Mouse (Mus musculus) urinary bladder, adult 2 months (tissue): ENCODE data around the gene Hes2. TPM values are rescaled to one million over a fixed set of nuclear protein-coding genes. Genes with fewer than 3 reads are reported as not detected.

Experiments used
- DNase-seq: peaks from one replicate; pipeline ENCODE4 v3.0.0; 2022; ENCODE audit warnings: low spot score
- polyA plus RNA-seq: library from polyadenylated mRNA; depleted of rRNA; stranded (reverse); fragments of >200 nt; gene quantifications from 2 replicates; pipeline ENCODE4 v1.2.3, GENCODE M21; 2012

Gene Hes2
- polyA plus RNA-seq, 1 experiment = 0.23 TPM

GRCm38 (mm10) chr4:152131809-152132771 lies 26.6 kb upstream of the Hes2 start:
- DNase-seq = no peak

DNA sequence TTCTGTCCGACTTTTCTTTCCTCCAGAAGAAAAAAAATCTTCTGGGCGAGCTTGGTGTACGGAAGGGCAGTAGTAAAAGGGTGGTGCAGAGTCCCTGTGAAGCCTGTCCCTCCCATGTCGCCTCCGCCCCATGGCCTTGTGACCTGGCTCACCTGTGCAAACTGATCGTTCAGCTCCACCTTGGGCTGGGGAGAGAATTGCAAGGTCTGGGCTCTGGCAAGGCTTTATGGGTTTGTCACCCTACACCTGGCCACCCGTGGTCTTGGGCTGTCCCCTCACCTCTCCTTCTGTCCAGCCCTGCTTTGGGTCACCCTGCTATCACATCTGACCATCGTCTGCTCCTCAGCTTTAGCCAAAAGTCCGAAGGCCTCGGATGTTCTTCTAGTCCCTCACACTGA lies 25.9 kb upstream of the Hes2 start:
- no peak for DNase-seq

DNA sequence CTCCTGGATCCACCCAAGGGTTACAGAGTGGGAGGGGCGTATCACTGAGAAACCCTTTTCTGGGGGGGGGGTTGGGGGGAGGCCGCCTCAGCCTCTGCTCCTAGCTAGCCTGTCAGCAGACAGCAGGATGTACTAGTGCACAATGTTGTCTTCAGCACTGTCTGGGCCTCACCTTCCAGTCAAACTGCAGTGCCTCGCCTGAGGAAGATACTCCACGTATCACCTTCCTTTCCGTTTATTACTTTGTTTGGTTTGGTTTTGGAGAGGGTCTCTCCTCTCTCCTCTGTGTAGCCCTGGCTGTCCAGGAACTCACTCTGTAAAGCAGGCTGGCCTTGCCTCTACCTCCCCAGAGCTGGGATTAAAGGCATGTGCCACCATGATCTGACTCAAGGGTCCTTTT lies 25.5 kb upstream of the Hes2 start:
- DNase-seq = no peak

GRCm38 (mm10) chr4:152134507-152134906 lies 24.2 kb upstream of the Hes2 start:
- no peak for DNase-seq

DNA sequence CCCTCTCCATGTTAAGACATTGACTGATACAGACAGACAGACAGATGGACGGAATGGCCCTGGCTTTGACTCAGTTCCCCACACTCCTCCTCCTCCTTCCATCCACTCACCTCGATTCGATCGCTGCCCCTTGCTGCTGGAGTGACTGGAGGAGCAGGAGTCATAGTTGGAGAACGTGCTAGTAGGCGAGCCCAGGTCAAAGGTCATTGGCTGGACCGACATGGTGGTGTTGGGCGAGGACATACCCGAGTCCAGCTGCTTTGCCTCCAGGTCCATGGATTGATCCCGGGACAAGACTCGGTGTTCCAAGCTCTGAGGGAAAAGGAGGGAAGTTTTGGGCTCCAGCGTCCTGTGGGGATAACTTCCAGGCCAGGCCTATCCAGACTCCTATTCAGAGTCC lies 23.3 kb upstream of the Hes2 start:
- DNase-seq = no peak

DNA sequence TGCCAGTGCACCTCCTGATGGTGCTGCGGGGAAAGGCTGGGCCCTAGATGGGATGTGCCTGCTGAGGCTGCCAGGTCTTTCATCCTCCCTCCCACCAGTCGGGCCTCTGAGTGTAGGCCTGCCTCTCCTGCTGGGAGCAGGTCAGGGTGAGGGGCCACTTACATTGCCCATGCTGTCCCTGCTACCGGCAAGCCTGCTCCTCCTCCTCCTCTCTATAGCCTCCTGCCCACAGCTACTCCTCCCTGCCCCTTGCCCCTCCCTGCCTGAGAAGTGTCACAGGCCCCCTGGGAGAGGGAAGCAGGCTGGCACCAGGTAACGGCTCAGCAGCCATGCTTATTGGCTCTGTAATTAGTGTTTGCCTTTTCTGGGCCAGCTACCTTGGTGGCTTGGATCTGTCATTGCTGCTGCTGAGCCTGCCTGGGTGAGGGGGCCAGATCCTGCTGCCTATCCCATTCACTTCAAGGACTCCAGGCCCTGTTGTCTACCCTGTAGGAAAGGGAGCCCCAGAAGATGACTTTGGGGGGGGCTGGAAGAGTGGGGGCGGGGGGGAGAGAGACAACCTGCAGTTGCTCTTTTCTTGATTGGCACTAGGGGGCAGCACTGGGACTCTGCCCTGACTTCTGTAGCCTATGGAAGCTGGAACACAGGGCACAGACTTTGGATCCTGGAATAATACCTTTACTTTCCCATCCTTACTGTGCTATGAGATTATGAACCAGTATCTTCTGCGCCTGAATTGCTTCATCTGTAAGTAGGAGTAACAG lies 22.4 kb upstream of the Hes2 start:
- DNase-seq = no peak

- no peak for DNase-seq
Measured at GRCm38 (mm10) chr4:152136876-152137250, 21.8 kb upstream of the Hes2 start.

DNA sequence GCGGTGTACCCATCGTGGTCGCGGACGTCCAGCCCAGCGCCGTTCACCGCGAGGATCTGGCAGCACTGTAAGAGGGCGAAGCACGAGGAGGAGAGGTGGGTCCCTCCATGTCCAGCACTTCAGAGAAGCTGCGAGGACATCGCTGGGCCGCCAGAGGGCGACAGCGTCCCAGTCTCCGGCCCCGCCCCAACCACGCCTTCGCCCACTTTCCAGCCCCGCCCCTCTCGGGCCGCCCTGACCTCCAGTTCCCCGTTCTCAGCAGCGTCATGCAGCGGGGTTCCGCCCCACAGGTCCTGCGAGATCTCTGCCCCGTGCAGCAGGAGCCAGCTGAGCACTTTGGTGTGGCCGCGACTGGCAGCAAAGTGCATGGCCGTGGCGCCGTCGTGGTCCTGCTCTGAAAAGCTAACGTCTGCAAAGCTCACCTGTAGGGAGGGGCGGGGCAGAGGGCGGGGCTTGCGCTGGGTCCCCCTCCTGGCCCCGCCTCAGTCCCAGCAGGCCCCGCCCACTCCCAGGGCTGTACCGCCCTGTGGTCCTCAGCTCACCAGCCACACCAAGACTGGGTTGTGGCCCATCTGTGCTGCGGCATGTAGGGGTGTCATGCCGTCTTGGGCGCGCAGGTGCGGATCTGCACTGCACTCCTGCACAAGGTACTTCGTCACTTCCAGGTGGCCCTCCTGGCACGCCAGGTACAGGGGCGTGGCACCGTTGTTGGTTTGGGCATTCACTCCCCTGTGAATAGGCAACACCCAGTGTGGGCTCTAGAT lies 20.0 kb upstream of the Hes2 start:
- peak; percentile 83 for DNase-seq

GRCm38 (mm10) chr4:152140441-152140840 lies 18.2 kb upstream of the Hes2 start:
- DNase-seq = no peak

DNA sequence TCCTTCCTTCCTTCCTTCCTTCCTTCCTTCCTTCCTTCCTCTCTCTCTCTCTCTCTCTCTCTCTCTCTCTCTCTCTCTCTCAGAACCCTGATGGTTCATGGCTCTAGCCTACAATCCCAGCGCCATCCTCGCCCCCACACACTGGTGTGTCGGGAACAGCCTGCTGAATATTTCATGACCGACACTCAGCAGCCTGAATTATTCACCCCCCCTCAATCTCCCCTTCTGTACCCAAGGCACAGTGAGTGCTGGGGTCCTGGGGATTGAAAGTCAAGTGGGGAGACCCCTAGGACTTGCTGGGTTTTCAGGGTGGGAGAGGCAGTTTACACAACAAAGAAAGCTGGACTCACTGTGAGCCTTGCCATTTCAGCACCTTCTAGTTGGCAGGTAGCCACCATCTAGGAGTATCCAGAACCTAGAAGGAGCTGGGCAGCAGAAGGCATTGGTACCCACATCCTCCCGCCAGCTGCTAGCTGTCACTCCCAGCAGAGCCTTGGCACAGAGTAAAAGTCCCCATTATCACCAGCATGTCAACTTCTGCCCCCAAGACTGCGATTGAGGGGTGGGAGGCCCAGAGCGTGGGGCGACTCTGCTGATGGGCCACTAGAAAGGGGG lies 17.0 kb upstream of the Hes2 start:
- no peak for DNase-seq

- DNase-seq = no peak
Measured at GRCm38 (mm10) chr4:152143632-152144031, 15.0 kb upstream of the Hes2 start.

DNA sequence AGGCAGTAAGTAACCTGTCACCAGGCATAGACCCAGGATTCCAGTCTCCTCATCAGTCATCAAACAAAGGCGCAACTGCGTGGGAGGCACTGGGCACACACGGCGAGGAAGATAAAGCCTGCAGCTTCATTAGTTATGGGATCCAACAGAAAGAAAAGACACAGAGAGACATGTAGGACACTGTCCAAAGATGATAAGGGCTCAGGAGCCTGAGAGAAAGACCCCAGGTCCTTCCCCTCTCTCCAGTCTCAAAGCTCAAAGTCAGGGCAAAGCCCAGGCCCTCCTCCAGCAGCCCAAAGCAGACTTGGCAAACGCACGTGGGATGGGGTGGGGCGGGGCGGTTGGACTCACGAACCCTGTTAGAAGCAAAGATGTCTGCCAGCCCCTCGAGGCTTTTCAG lies 13.2 kb upstream of the Hes2 start:
- DNase-seq = no peak

DNA sequence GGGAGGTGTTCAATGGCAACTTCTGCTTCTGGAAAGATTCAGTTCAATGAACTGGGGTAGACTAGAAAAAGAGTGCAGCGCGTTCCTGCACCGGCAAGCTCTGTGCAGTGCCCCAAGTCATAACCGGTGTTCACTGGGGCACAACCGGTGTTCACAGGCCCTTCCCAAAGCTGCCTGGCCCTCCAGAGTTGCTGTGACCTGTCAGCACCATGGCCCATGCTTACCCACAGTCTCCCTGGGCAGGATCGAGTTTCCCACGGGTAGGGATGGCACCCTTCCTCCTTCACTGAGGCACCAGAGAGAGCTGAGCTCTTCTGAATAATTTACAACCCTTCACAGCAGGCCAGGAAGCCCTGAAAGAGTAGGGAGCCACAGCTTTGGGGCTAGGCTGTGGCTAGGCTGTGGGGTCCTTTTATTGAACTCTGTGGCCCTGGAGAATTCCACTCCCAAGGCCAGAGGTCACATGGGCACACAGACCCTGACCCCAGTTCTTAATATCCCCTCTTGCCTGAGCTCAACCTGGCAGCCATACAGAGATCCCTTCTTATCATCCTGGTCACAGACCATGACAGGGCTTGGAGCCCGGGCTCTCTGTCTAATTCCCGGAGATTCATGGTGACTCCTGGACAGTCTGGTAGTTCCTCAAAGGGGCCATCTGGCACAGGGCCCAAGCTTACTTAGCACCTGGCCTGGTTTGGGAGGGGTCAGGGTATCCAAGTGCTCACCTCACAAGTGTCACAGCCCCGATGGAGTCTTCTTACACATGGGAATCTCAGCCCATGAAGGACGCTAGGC lies 12.4 kb upstream of the Hes2 start:
- no peak for DNase-seq

DNA sequence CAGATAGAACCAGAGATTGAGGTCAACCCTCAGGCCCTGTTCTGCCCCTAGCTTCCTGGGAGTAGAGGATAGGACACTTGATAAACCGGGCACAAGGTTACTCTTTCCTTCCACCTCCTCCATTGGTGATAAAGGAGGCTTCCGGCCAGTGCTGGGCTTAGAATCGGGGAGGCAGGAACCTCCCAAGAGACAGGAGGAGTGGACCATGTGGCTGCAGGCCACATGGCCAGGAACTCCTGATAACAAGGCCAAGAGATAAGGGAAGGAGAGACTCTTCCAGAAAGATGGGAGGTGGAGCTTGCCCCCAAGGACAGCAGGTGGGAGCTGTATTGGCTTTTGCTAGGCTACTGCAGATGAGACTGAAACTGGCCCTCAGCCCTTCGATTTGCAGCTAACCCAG lies 8.1 kb upstream of the Hes2 start:
- no peak for DNase-seq

DNA sequence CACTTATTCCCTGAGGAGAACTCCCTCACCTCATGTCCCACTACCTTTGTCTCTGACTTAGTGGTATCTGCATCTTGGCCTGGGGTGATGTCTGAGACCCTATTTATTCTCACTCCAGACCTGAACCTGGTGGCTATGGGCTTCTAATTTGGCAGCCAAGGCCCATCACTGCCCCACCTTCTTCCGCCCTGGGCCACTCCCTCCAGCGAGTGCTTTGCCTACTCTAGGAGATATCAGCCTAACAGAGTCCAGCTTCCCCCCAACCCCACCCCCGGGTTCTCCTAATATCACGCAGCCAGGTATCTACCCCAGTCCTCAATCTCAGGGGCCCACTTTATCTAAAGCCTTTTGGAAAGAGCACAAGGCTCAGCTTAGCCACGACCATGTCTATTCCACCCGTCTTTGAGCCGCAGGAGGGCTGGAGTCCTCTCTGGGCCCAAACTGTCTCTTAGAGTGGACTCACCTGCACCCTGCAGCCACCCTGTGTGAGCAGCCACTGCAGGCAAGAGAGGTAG lies 7.2 kb upstream of the Hes2 start:
- DNase-seq = no peak

- peak; percentile 54 for DNase-seq
Measured at GRCm38 (mm10) chr4:152151966-152152544, 6.6 kb upstream of the Hes2 start, which contains the start of gene Espn. Gene Espn (minus strand): TSS chr4:152152371.

GRCm38 (mm10) chr4:152153771-152154177 lies 4.9 kb upstream of the Hes2 start:
- peak; percentile 71 for DNase-seq

GRCm38 (mm10) chr4:152155019-152155418 lies 3.6 kb upstream of the Hes2 start:
- no peak for DNase-seq

DNA sequence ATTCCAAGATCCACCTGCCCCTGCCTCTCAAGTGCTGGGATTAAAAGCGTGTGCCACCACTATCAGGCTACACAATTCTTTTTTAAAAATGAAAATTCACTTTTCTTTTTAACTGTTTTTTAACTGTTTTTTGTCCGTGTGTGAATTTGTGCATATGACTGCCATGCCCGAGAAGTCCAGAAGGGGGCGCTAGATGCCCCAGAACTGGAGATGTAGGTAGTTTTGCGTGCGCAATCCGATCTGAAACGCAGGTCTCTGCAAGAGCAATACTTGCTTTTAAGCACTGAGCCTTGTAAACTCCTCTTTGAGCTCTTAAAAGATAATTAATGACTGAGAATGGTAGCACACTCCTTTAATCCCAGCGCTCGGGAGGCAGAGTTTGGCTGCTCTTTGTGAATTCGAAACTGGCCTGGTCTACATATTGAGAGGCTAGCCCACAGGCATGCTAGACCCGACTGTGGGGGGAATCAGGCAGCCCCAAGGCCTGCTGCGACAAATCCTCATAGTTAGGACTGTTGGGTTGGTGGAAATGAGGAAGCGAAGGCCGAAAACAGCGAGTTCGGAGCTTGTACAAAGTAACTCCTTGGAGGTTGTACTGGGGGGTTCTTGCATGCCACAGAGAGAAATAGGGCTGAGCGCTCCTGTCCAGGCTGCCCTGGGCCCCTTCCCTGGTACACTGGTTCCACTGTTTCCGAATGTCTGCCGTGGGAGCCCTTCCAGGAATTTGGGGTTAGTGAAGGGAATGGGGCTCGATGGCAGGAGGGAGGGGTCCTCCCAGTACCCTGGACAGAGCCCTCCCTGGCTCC lies 685 bp upstream of the Hes2 start:
- no peak for DNase-seq
